Mouse (Mus musculus) megakaryocyte, embryonic 14.5 days (primary cell): Measurements from ENCODE around the gene Polr2e.

ENCODE experiments used
- FLI1 ChIP-seq: IDR thresholded peaks from 2 replicates; pipeline ENCODE4 v1.6.1; 2012; ENCODE audit warnings: low read length, inconsistent platforms, mixed read lengths
- GATA1 ChIP-seq: IDR thresholded peaks from 3 replicates; pipeline ENCODE4 v1.6.1; 2012; ENCODE audit warnings: mixed read lengths, low read length, inconsistent platforms, borderline replicate concordance

DNA sequence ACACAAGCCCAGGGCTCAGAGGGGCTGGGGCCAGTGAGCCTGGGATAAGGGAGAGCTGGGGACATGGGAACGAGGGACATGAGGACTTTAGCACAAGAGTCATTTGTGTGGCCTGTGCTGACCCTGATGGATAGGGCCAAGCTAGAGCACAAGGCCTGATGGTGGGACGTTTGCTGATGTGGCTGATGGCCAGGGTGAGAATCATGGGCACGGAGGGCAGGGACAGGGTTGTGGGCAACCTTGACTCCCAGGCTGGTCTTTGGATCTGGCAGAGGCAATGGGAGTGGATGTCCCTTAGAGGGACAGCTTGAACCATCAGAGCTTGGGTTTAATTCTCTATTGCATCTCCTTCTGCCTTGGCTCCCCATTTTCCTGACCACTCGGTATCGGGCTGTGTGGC lies 37.7 kb upstream of the Polr2e start:
- TF ChIP-seq GATA1 (no peak), FLI1 (no peak)
